Mouse (Mus musculus) left cerebral cortex, adult 2 months (tissue): ENCODE measurements around the gene Ankrd12. TPM values are rescaled to one million over a fixed set of nuclear protein-coding genes. Genes with fewer than 3 reads are reported as not detected.

Experiments used
- DNase-seq, 2 experiments: peaks; one replicate each; pipeline ENCODE4 v3.0.0; 2021 to 2022; ENCODE audit warnings: low spot score in 2 of 2, mixed read lengths in 1 of 2; ENCODE audit errors: extremely low spot score in 1 of 2
- H3K27ac ChIP-seq: fragments of 200-600 bp; 2 replicates; pipeline ENCODE4 v1.8.1; 2022
- H3K4me3 ChIP-seq: fragments of 200-600 bp; 2 replicates; pipeline ENCODE4 v1.8.1; 2022
- CTCF ChIP-seq: fragments of 200-600 bp; IDR thresholded peaks from 2 replicates; pipeline ENCODE4 v1.8.1; 2022; ENCODE audit warnings: antibody characterized with exemption, mild to moderate bottlenecking, moderate library complexity
- intact Hi-C: fragments of 180-260 bp; cut with DNase I; formaldehyde crosslinking; loops from one replicate; pipeline ENCODE4 v1.15.1; 2025
- total RNA-seq, 2 experiments: library from RNA; stranded (reverse); gene quantifications; 2 replicates each; pipeline ENCODE4 v1.2.3; 2021

The Ankrd12 gene
- total RNA-seq, 2 experiments from 2014 or later: 276 to 279 TPM

- intact Hi-C loops: no loop called here
- no peak for TF ChIP-seq CTCF
- Histone ChIP-seq H3K4me3 (no peak overlapping the region), H3K27ac (no peak overlapping the region)
- DNase-seq: no peak
Observed at GRCm38 (mm10) chr17:65957782-65958325, 119.0 kb downstream of the Ankrd12 start.

- TF ChIP-seq CTCF: no peak
- DNase-seq: no peak
- Histone ChIP-seq H3K4me3 (no peak overlapping the region), H3K27ac (no peak overlapping the region)
- intact Hi-C loops: no loop called here
Observed at GRCm38 (mm10) chr17:65956993-65957781, 119.7 kb downstream of the Ankrd12 start.

GRCm38 (mm10) chr17:65956140-65956539, 120.7 kb downstream of the Ankrd12 start:
- TF ChIP-seq CTCF: no peak
- no peak overlapping the region for H3K27ac ChIP-seq
- DNase-seq: no peak
- intact Hi-C loops: no loop called here
- H3K4me3 ChIP-seq: no peak overlapping the region

- Histone ChIP-seq H3K27ac (no peak overlapping the region), H3K4me3 (no peak overlapping the region)
- intact Hi-C loops: loop anchor here (5.0 kb wide), 1 partner anchor 92 kb away; no protein-coding TSS in a partner anchor
- TF ChIP-seq CTCF: no peak
- DNase-seq: no peak
Observed at GRCm38 (mm10) chr17:65953959-65954358, 122.9 kb downstream of the Ankrd12 start.

GRCm38 (mm10) chr17:65952083-65952482, 124.8 kb downstream of the Ankrd12 start:
- Histone ChIP-seq H3K27ac (no peak overlapping the region), H3K4me3 (no peak overlapping the region)
- peak; percentile 39 for TF ChIP-seq CTCF
- DNase-seq: no peak
- intact Hi-C loops: loop anchor here (5.0 kb wide), 1 partner anchor 90 kb away; no protein-coding TSS in a partner anchor

GRCm38 (mm10) chr17:65950622-65951404, 126.1 kb downstream of the Ankrd12 start, which contains the start of gene Twsg1:
TSS of gene Twsg1 (minus strand) at chr17:65951226.
- peak; percentile 93 to 95 for DNase-seq
- H3K4me3 ChIP-seq: peak within 1 kb of the TSS; percentile 85
- H3K27ac ChIP-seq: peak within 1 kb of the TSS; percentile 83
- peak; percentile 58 for TF ChIP-seq CTCF
- intact Hi-C loops: loop anchor here (2.0 to 5.0 kb wide), 2 partner anchors 66 to 89 kb away; partner anchors contain the start of gene Ralbp1

- DNase-seq: no peak
- no peak for TF ChIP-seq CTCF
- intact Hi-C loops: loop anchor here (2.0 to 5.0 kb wide), 2 partner anchors 65 to 88 kb away; partner anchors contain the start of gene Ralbp1
- Histone ChIP-seq H3K27ac (peak overlapping the region; percentile 83), H3K4me3 (peak overlapping the region; percentile 85)
Observed at GRCm38 (mm10) chr17:65950183-65950582, 126.7 kb downstream of the Ankrd12 start.

- Histone ChIP-seq H3K4me3 (no peak overlapping the region), H3K27ac (no peak overlapping the region)
- no peak for TF ChIP-seq CTCF
- DNase-seq: no peak
- intact Hi-C loops: no loop called here
Observed at GRCm38 (mm10) chr17:65947307-65947706, 129.6 kb downstream of the Ankrd12 start.

- no peak for TF ChIP-seq CTCF
- H3K27ac ChIP-seq: no peak overlapping the region
- DNase-seq: no peak
- no peak overlapping the region for H3K4me3 ChIP-seq
- intact Hi-C loops: no loop called here
Observed at GRCm38 (mm10) chr17:65945420-65945819, 131.5 kb downstream of the Ankrd12 start.

GRCm38 (mm10) chr17:65942394-65942793, 134.5 kb downstream of the Ankrd12 start:
- intact Hi-C loops: no loop called here

GRCm38 (mm10) chr17:65941275-65941674, 135.6 kb downstream of the Ankrd12 start:
- Histone ChIP-seq H3K4me3 (no peak overlapping the region), H3K27ac (no peak overlapping the region)
- TF ChIP-seq CTCF: no peak
- no peak for DNase-seq
- intact Hi-C loops: no loop called here

More at GRCm38 (mm10) chr17:65942394-65942793, 134.5 kb downstream of the Ankrd12 start:
- no peak for DNase-seq
- Histone ChIP-seq H3K4me3 (no peak overlapping the region), H3K27ac (no peak overlapping the region)
- no peak for TF ChIP-seq CTCF

GRCm38 (mm10) chr17:65940221-65940620, 136.7 kb downstream of the Ankrd12 start:
- Histone ChIP-seq H3K4me3 (no peak overlapping the region), H3K27ac (no peak overlapping the region)
- TF ChIP-seq CTCF: no peak
- intact Hi-C loops: no loop called here
- DNase-seq: no peak
